Mouse (Mus musculus) liver, embryonic 12.5 days (tissue): Measurements from ENCODE around the gene Dedd2. TPM values are rescaled to one million over a fixed set of nuclear protein-coding genes. Genes with fewer than 3 reads are reported as not detected.

Experiments
- ATAC-seq: fragments of 200-750 bp; cut with Nextera tagmentation; 2 replicates; pipeline ENCODE4 v1.8.0; 2017; ENCODE audit warnings: moderate number of reproducible peaks, mild to moderate bottlenecking, moderate library complexity
- H3K27ac ChIP-seq: fragments of 300-500 bp; sonication (generic); 2 replicates; pipeline ENCODE4 v1.5.1; 2016; ENCODE audit warnings: mild to moderate bottlenecking
- H3K27me3 ChIP-seq: fragments of 300-500 bp; sonication (generic); replicated peaks from 2 replicates; pipeline ENCODE4 v1.6.1; 2016; ENCODE audit warnings: mild to moderate bottlenecking, moderate library complexity
- H3K36me3 ChIP-seq: fragments of 300-500 bp; sonication (generic); 2 replicates; pipeline ENCODE4 v1.6.1; 2016; ENCODE audit warnings: mild to moderate bottlenecking, moderate library complexity
- H3K4me1 ChIP-seq: fragments of 300-500 bp; sonication (generic); 2 replicates; pipeline ENCODE4 v1.6.1; 2016
- H3K4me2 ChIP-seq: fragments of 300-500 bp; sonication (generic); 2 replicates; pipeline ENCODE4 v1.6.1; 2016; ENCODE audit warnings: mild to moderate bottlenecking, moderate library complexity
- H3K4me3 ChIP-seq: fragments of 300-500 bp; sonication (generic); 2 replicates; pipeline ENCODE4 v1.5.1; 2016; ENCODE audit warnings: mild to moderate bottlenecking, moderate library complexity
- H3K9ac ChIP-seq: fragments of 300-500 bp; sonication (generic); 2 replicates; pipeline ENCODE4 v1.6.1; 2016; ENCODE audit warnings: mild to moderate bottlenecking, moderate library complexity
- H3K9me3 ChIP-seq: fragments of 300-500 bp; sonication (generic); replicated peaks from 2 replicates; pipeline ENCODE4 v1.6.1; 2016; ENCODE audit warnings: mild to moderate bottlenecking, moderate library complexity
- WGBS: fragments of 180-500 bp; shearing (Covaris S2); methylation state at CpG from one replicate; pipeline ENCODE4 v1.1.7; 2016; ENCODE audit not compliant: insufficient replicate concordance; 5-methylcytosine and 5-hydroxymethylcytosine counted together
- polyA plus RNA-seq: library from polyadenylated mRNA; unstranded; fragments of >200 nt; fragmentation: Nextera tagmentation; extraction: Ambion mirVana; gene quantifications from 2 replicates; pipeline ENCODE4 v1.2.1, GENCODE M21; 2016

The Dedd2 gene
- polyA plus RNA-seq, 1 experiment from 2014 or later: 31.4 TPM

GRCm38 (mm10) chr7:25251822-25252221, 31.4 kb upstream of the Dedd2 start:
- Histone ChIP-seq H3K9me3 (no peaks in the 10 kb centered on the region), H3K36me3 (no peaks in the 10 kb centered on the region), H3K9ac (peak overlapping the region; percentile 91; the same call in 1 of the 2 replicates), H3K27ac (0 out of 2 replicates have a peak overlapping the region, but pooled peaks have one; percentile 65), H3K4me3 (no peak overlapping the region; the same call in 1 of the 2 replicates), H3K4me1 (peaks cover 46% of the 10 kb centered on the region), H3K27me3 (0 out of 2 replicates have a peak, but pooled peaks cover 8% of the 10 kb centered on the region), H3K4me2 (peak overlapping the region; percentile 100)
- 38% methylated on average over 8 of the region's 8 CpGs for WGBS
- no peak for ATAC-seq

GRCm38 (mm10) chr7:25251071-25251791, 30.8 kb upstream of the Dedd2 start:
- peak overlapping the region; percentile 100 for H3K4me2 ChIP-seq
- H3K27ac ChIP-seq: peak overlapping the region; percentile 65
- peaks cover 52% of the 10 kb centered on the region for H3K4me1 ChIP-seq
- 0 out of 2 replicates have a peak, but pooled peaks cover 8% of the 10 kb centered on the region for H3K27me3 ChIP-seq
- H3K36me3 ChIP-seq: peaks cover 5% of the 10 kb centered on the region; the same call in 1 of the 2 replicates
- ATAC-seq: peak; percentile 13; the same call in 1 of the 2 replicates
- H3K9ac ChIP-seq: peak overlapping the region; percentile 91
- peak overlapping the region; percentile 75 for H3K4me3 ChIP-seq
- no peaks in the 10 kb centered on the region for H3K9me3 ChIP-seq
- 9% methylated on average over 22 of the region's 22 CpGs for WGBS

- peak within 1 kb of the TSS; percentile 75 for H3K4me3 ChIP-seq
- peaks cover 13% of the 10 kb centered on the region for H3K36me3 ChIP-seq
- WGBS: 1% methylated on average over 67 of the region's 81 CpGs
- H3K9me3 ChIP-seq: no peaks in the 10 kb centered on the region
- ATAC-seq: peak; percentile 82
- 0 out of 2 replicates have a peak, but pooled peaks cover 8% of the 10 kb centered on the region for H3K27me3 ChIP-seq
- peak within 1 kb of the TSS; percentile 88 for H3K27ac ChIP-seq
- H3K4me2 ChIP-seq: peak within 1 kb of the TSS; percentile 100
- peak within 1 kb of the TSS; percentile 91 for H3K9ac ChIP-seq
- H3K4me1 ChIP-seq: peaks cover 60% of the 10 kb centered on the region
Observed at GRCm38 (mm10) chr7:25250141-25250972, 29.9 kb upstream of the Dedd2 start, which contains the start of gene Erf. Erf (minus strand) TSS chr7:25250761.

GRCm38 (mm10) chr7:25249314-25250140, 29.1 kb upstream of the Dedd2 start:
- peaks cover 22% of the 10 kb centered on the region for H3K36me3 ChIP-seq
- ATAC-seq: peak; percentile 46
- peak overlapping the region; percentile 100 for H3K4me2 ChIP-seq
- H3K4me1 ChIP-seq: peaks cover 65% of the 10 kb centered on the region
- H3K4me3 ChIP-seq: peak overlapping the region; percentile 75
- H3K27me3 ChIP-seq: 0 out of 2 replicates have a peak, but pooled peaks cover 5% of the 10 kb centered on the region
- peak overlapping the region; percentile 91 for H3K9ac ChIP-seq
- peak overlapping the region; percentile 88 for H3K27ac ChIP-seq
- WGBS: under 1% methylated on average over 49 of the region's 73 CpGs
- H3K9me3 ChIP-seq: no peaks in the 10 kb centered on the region

- Histone ChIP-seq H3K27me3 (no peaks in the 10 kb centered on the region), H3K4me3 (peak overlapping the region; percentile 75), H3K27ac (peak overlapping the region; percentile 88), H3K4me1 (peaks cover 65% of the 10 kb centered on the region), H3K36me3 (peaks cover 28% of the 10 kb centered on the region), H3K9ac (peak overlapping the region; percentile 91), H3K9me3 (no peaks in the 10 kb centered on the region), H3K4me2 (peak overlapping the region; percentile 100)
- WGBS: 2% methylated on average over 25 of the region's 25 CpGs
- peak; percentile 10 for ATAC-seq
Observed at GRCm38 (mm10) chr7:25248846-25249313, 28.5 kb upstream of the Dedd2 start.

- WGBS: 8% methylated on average over 18 of the region's 18 CpGs
- Histone ChIP-seq H3K4me3 (peak overlapping the region; percentile 75), H3K36me3 (peaks cover 36% of the 10 kb centered on the region), H3K9me3 (no peaks in the 10 kb centered on the region), H3K27me3 (no peaks in the 10 kb centered on the region), H3K9ac (peak overlapping the region; percentile 91), H3K27ac (peak overlapping the region; percentile 88), H3K4me2 (peak overlapping the region; percentile 100), H3K4me1 (peaks cover 65% of the 10 kb centered on the region)
- ATAC-seq: no peak
Observed at GRCm38 (mm10) chr7:25248018-25248647, 27.7 kb upstream of the Dedd2 start.

GRCm38 (mm10) chr7:25247498-25247897, 27.1 kb upstream of the Dedd2 start:
- Histone ChIP-seq H3K9me3 (no peaks in the 10 kb centered on the region), H3K4me1 (peaks cover 65% of the 10 kb centered on the region), H3K27ac (peak overlapping the region; percentile 46; the same call in 1 of the 2 replicates), H3K27me3 (no peaks in the 10 kb centered on the region), H3K9ac (no peak overlapping the region), H3K4me3 (peak overlapping the region; percentile 75), H3K4me2 (peak overlapping the region; percentile 100), H3K36me3 (peaks cover 42% of the 10 kb centered on the region)
- no peak for ATAC-seq
- WGBS: 35% methylated on average over 3 of the region's 3 CpGs

- H3K27ac ChIP-seq: peak overlapping the region; percentile 49; the same call in 1 of the 2 replicates
- peaks cover 60% of the 10 kb centered on the region for H3K4me1 ChIP-seq
- H3K9ac ChIP-seq: no peak overlapping the region
- no peaks in the 10 kb centered on the region for H3K27me3 ChIP-seq
- no peaks in the 10 kb centered on the region for H3K9me3 ChIP-seq
- ATAC-seq: no peak
- 58% methylated on average over 4 of the region's 4 CpGs for WGBS
- peaks cover 45% of the 10 kb centered on the region for H3K36me3 ChIP-seq
- H3K4me3 ChIP-seq: 0 out of 2 replicates have a peak overlapping the region, but pooled peaks have one; percentile 75
- peak overlapping the region; percentile 100 for H3K4me2 ChIP-seq
Observed at GRCm38 (mm10) chr7:25246759-25247137, 26.3 kb upstream of the Dedd2 start.

- Histone ChIP-seq H3K9me3 (no peaks in the 10 kb centered on the region), H3K27me3 (no peaks in the 10 kb centered on the region), H3K4me3 (no peak overlapping the region), H3K4me1 (peaks cover 59% of the 10 kb centered on the region), H3K4me2 (peak overlapping the region; percentile 100), H3K27ac (peak overlapping the region; percentile 49; the same call in 1 of the 2 replicates), H3K36me3 (peaks cover 45% of the 10 kb centered on the region), H3K9ac (no peak overlapping the region)
- ATAC-seq: no peak
- WGBS: 61% methylated on average over 20 of the region's 20 CpGs
Observed at GRCm38 (mm10) chr7:25246079-25246758, 25.8 kb upstream of the Dedd2 start.

GRCm38 (mm10) chr7:25244562-25245369, 24.4 kb upstream of the Dedd2 start:
- H3K4me1 ChIP-seq: peaks cover 55% of the 10 kb centered on the region
- ATAC-seq: no peak
- no peaks in the 10 kb centered on the region for H3K9me3 ChIP-seq
- WGBS: 83% methylated on average over 30 of the region's 30 CpGs
- H3K27ac ChIP-seq: no peak overlapping the region
- peaks cover 47% of the 10 kb centered on the region for H3K36me3 ChIP-seq
- H3K9ac ChIP-seq: no peak overlapping the region
- H3K4me2 ChIP-seq: no peak overlapping the region
- H3K27me3 ChIP-seq: no peaks in the 10 kb centered on the region
- H3K4me3 ChIP-seq: no peak overlapping the region
